Mouse (Mus musculus): ENCODE data around the gene Kcnip4.

Gene Kcnip4

DNA sequence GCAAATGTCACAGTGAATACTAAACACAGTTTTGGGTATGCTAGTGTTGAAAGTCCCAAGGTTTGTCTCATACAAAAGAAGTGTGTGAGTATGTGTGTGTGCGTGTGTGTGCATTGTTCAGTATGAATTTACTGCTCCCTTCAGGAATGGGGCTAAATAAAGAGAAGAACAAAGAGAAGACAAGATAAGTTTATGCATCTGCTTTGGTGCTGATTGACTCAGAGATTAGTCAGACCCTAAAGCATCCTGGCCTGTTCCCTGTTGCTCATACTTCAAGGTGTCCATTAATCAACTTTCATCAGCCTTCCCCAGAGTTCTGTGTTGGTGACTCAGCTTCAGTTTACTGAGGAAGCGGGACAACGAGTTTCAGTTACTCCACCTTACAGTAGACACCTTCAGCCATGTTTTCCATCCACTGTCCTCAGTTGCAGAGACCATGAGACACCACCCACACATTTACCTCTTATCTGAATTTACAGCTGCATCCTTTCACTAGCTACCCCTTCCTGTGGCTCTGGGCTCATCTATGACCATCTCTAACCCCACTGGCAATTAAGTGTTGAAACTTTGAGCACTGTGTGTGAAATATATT lies 960.6 kb downstream of the Kcnip4 start:
- DNase-seq (ENCODE audit: low read depth) = peak; percentile 67

DNA sequence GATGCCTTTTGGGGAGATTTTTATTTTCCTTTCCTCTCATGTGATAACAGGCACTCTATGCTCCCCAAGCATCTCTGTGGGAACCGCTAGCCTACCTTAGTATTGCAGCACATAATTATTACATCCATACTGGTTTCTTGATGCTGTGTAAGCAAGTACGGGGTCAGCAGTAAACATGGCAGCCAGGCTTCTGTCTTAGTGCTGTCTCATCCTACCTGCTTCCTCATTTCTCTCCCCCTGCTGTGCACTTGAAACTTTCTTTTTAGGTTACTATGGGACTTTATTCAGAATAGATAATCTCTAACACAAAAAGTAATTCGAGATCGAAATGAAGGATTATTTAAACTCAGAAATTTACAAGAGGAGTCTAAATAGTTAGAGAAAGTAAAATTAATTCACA lies 973.0 kb downstream of the Kcnip4 start:
- no peak for DNase-seq (ENCODE audit: low read depth)

DNA sequence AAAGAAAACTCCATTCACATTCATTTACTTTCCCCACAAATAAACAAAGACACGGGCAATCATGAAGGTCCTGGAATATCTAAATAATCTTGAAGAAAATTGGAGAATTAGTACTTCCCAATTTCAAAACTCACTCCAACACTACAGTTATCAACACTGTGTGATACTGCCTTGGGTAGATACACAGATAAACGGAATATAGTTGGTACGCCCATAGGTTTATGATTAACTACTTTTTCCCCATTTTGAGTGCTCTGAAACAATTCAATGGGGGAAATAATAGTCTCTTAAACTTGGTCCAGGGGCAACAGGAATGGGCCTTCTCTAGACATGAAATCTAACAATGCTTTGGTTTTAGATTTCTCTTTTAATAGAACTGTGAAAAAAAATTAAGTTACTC lies 978.9 kb downstream of the Kcnip4 start:
- no peak for DNase-seq (ENCODE audit: low read depth)

DNA sequence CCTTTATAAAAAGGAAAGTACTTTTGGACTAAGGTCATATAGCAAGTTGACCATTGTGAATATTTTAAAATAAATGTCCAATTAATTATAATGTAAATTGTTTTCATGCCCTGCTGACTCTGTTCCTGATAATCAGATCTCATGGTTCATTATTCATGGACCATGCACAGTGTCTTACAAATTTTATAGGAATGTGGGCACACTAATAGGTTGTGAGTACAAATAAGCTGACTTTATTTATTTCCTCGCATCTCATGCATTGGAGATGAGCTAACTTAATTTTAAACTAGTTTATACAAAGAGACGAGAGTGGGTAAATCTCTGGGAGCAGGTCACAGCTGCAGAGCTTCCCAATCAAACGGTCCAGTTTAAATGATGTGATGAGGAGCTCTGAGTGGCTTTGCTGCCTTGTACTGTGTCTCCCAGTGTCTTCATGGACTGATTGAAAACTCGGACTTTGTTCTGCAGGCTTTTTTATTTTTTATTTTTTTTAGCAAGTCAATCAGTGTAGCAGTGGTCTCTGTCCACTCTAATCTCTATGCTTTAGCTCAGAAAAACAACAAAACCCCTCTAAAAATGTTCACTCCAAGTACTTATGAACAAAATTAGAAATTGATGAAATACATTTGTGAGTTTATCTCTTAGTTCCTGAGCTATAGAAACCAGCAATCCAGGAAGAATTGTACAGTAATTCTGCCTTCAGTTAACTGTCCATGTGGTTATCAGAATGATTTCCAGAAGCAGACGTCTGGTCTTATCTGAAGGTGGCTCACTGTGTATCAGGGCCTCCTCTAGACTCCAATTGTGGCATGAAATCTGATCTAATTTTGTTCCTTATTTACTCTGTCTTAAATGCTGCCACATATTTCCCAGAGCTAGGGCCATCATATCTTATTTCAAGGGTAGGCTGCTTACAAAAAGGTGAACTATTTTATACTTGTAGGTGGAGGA lies 979.6 kb downstream of the Kcnip4 start:
- no peak for DNase-seq (ENCODE audit: low read depth)

DNA sequence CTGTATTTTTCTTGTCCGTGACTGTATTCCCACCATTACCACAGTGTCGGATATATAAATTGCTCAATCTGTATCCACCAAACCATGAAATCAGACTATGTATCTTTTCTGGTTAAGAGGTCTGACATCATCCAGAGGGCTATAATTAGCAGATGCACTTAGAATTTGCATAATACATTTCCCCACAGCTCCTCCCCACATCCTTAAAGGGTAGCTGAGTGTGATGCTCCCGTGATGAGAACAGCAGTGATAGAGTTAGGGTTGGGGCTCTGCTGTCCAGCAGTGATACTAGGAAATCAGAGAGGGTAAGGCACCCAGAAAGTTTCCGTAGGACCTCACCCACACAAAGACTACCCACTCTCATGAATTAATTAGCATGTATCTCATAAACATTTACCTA lies 1006.7 kb downstream of the Kcnip4 start:
- DNase-seq (ENCODE audit: low read depth) = peak; percentile 2

DNA sequence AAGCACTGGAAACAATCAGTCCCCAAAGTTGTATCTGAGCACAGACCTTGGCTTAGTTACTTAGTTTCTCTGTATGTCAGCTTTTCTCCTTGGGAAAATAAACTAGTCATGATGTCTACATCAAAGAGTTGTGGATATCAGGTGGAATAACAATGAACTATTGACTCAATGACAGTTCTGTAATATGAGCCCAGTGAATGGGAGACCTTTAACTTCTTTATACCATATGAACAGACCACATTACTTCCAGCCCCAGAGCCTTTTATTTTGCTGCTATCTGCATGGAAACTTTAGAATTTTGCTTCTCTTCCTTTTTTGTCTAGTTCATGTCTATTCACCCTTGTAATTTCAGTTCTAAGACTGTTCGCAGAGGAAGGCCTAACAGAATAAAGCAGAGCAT lies 1011.4 kb downstream of the Kcnip4 start:
- DNase-seq (ENCODE audit: low read depth) = no peak

DNA sequence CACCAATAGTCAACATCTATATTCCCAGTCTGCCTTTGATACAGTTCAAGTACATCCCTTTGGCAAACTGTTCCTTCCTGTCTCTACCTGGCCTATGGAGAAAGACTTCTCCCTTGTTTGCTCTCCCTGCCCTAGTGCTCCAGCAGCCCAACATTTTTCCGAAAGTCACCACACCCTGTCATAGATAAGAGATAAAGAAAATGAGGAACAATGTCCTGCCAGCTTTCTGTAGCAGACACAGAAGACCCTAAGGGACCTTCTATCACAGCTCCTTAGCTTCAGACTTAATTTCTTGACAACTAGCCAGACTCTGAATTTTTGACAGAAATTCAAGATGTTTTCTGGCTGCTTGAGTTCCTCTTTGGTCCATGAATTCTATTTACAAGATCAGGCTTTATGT lies 1013.4 kb downstream of the Kcnip4 start:
- DNase-seq (ENCODE audit: low read depth) = no peak

DNA sequence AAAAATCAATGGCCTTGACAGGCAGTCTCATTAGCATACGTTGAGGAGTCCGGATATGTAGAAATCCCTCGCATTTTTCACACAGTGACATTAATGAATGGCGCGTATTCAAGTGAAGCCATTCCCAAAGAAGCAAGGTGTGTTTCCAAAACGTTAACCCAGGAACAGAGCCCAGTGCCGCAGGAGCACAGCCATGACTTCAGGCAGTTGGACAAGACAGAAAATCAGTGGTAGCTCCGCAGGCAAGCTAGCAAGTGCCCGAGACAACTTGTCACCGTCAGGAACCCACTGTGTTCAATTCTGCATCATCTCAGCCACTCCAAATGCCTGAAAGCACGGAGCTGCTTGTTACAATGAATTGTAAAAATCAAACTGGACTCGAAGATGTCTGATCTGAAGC lies 1014.5 kb downstream of the Kcnip4 start:
- no peak for DNase-seq (ENCODE audit: low read depth)

DNA sequence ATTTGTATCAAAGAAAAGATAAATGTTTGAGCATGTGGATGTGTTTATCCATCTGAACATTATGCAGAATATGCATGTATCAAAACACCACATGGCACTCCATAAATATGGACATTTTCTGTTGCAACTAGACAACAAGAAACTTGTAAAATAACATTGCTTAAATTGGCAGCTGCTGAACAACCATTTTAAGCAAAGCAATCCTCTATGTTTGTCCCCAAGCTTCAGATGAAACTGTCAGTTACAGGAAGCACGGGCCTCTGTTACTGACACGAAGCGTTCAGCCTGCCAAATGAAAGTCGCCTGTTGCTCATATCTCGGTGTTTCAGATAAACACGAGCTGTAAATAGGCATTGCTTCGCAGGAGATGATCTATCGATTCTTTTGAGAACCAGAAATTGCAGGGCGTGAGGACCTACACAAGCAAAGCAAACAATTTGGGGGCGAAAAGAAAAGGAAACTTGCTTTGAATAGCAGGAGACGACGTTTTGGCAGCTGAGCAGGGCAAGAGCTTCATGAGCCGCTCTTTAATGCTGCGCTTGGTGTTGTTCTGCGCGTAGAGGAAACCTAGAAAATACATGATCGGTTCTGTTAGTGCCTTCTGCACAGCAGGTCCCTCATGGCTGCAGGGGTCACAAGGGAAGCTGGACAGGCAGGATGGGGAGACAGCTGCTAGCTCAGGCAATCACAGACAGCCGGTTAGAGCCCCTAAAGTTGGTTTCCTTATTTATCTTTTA lies 1015.3 kb downstream of the Kcnip4 start:
- DNase-seq (ENCODE audit: low read depth) = no peak

DNA sequence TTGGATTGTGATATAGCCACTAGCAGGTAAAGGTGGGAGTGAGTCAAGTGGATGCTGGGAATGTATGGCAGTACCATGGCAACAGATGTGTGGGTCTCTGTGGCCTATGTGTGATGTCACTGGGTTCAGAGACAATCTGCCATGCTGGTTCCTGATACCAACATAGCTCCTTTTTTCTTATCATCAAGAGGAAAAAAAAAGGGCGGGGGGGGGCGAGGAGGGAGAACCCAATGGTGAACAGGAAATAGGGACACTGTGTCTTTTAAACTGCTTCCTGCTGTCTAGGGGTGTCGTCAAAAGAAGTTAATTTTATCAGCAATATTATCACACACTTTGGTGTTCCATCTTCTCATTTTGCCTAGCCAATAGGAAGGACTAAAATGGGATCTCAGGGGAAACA lies 1021.6 kb downstream of the Kcnip4 start:
- no peak for DNase-seq (ENCODE audit: low read depth)

DNA sequence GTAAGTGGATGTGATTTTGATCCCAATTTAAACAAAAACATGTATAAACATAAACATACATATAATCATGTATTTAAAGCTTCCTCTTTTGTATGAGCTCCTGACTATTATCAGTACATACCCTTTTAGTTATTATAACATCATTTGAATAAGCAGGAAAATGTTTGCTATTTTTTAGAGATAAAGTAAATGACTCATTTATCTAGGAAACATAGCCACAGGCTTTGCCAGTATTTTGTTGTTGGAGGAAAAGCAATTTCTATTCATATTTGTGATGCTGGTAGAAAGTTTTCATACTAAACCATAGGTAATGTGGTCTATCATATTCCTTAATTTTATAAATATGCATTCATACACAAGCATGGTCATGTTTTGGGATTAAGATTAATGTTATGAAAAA lies 1022.3 kb downstream of the Kcnip4 start:
- DNase-seq (ENCODE audit: low read depth) = no peak

DNA sequence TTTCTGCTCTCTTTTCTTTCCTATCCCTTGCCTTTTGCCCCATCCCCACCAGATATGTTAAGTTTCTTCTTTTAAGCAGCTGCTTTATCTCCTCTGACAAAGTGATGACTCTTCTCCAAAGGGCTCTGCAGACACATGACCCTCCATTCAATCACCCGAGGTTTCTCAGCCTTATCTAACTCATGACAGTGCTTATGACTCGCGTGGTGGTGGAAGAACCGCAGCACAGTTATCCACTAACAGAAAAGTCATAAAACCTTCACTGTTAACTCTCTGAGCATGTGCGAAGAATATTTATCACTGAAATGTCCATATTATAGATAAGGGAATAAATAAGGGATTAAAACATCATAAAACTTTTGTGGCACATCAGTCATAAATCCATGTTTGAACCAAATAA lies 1024.5 kb downstream of the Kcnip4 start:
- DNase-seq (ENCODE audit: low read depth) = peak; percentile 27

DNA sequence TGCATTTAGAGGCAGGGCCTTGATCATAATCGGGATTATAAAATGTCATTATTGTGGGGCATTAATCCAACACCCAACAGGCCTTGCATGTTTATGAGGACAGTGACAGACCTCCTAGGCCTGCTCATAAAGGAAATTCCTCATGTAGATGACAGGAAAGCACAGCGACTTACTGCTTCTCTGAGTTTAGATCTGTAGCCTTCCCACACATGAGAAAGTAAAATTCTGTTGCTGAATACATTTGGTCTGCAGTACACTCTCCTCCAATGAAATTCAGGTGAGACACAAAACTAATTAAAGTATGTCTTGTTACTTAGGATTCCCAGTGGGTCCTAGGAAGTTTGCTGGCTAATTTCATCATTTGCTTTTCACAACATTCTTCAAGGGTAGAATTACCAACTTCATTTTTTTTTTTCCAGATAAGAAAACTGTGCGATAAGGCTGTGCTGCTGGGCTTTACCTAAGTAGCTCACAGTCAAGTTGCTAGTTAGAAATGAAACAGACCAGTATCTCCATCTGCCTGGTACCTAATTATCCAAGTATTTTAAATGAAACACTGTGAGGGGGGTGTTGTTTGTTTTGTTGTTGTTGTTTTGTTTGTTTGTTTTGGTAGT lies 1033.7 kb downstream of the Kcnip4 start:
- DNase-seq (ENCODE audit: low read depth) = no peak

DNA sequence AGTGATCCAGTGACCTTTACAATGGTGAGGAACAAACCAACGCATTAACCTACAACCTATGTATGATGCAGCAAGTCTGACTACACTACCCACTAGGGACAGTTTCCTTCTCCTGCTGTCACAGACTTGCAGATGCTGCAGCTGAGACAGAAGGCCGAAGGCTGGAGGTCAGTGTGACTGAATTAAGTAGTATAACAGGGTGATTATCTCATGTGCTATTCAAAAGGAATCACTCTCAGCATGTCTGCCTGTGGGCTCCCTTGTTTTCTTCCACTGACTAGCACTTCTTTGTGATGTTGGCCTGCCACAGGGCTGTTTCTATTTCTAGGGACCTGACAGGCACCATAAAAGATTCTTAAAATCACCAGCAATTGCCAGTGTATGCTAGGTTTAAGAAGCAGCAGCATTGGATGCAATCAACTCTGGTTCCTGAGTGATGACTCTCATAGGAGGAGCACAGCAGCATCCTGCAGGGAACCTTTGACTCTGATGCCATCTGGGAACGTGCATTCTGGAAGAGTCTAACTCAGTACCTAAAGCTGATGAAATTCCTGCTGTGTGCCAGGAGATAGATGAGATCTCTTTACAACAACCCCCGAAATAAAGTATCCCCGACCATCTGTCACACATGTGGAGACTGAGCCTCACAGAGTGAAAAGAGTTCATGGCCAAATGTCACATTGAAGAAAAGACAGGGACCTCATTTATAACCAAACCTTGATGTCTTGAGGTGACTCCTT lies 1035.0 kb downstream of the Kcnip4 start:
- no peak for DNase-seq (ENCODE audit: low read depth)

DNA sequence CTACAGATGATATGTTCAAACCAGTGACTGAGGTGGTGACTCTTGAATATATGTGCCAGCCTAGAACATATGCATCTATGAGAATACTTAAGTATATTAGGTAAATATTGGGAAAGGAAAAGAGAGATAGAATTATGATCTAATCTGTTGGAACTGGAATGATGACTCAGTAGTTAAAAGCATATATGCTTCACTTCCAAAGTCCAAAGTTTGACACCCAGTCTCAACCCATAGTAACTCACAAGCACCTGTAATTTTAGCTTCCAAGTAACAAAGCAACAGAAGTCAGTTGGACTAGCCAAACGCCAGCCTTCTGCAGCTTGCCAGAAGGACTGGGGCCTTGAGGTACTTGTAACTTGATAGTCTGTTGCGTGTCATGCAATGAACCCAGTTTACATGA lies 1041.6 kb downstream of the Kcnip4 start:
- DNase-seq (ENCODE audit: low read depth) = no peak

DNA sequence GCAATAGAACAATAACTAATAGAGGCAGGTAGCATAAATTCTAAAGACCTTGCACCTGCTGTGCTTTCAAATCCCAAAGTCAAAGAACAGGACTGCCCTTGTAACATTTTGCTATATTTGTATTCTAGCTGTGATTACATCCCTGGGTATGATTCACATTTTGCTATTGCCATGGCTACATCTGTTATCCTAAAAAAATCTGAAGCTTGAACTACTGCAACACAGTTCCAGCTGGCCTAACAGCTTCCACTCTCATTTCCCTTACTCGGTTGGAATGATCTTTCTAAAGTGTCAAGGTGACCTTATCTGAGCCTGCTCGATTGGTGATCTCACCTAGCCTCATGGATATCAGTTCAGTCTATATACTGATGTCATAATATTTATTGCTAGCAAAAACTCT lies 1064.5 kb downstream of the Kcnip4 start:
- DNase-seq (ENCODE audit: low read depth) = no peak

DNA sequence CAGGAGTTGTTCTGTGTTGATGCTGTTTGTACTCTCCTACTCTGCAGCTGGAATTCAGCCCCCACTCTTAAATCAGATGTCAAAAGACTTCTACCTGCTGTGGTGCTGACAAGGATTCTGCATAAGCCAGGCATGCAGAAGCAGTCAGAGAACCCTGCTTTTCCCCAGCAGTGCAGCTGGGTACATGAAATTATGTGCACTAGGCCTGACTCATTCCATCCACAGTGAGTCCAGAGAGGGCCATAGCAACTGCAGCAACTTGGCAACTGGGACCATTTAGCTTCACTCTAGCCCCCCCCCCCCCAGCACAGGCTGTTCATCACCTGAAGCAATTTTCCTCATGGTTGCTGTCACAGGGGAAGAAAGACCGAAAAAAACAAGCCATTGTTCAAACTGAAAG lies 1075.8 kb downstream of the Kcnip4 start:
- no peak for DNase-seq (ENCODE audit: low read depth)

DNA sequence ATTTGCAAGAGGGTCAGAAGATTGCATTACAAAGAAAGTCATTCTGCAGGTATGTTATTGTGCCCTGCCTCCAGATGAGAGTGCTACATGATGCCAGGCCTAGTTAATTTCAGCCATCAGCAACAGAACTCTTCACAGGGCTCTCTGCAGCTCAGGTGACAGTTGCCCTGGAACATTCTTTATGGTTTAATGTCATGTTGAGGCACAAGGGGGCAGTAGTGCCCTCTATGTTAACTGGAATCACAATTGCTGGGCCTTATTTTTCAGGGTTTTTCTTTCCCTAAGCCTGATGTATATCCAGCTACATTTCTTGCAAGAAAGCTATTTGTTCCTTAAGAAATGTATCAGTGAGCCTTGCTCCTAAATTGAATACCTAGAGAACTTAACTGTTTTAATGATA lies 1094.2 kb downstream of the Kcnip4 start:
- DNase-seq (ENCODE audit: low read depth) = peak; percentile 39

DNA sequence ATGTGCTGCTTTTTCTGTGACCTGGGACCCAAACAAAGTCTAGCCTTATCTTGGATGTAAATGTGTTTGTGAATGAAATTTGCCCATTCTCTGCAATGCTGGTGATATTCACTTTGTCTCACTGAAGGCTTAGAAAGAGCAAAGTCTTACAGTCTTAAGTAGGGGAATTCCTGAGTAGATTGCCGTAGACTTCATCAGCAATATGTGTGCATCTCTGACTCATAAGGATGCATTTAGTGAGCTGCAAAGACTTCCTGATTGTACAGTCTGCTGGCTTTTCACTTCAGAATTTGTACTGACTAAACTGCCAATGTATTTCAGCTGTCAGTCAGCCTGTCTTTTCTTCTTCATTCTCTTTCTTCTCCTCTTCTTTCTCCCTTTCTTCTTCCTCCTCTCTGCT lies 1102.8 kb downstream of the Kcnip4 start:
- no peak for DNase-seq (ENCODE audit: low read depth)

DNA sequence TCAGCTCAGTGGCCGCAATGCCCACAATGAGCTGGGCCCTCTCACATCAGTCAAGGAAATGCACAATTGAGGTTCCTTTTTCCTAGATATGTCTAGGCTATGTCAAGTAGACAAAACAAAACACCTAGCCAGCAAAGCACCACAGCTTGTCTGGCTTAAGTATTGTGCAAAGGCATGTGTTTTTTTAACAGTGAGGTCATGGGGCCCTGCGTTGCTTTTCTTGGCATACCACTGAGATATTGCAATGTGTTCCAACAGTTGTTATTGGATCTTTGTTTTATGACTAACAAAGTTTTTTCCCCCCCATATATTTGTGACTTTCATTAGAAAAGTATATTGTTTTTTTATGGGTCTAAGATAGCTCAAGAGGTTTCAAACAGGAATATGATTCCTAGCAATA lies 1105.0 kb downstream of the Kcnip4 start:
- no peak for DNase-seq (ENCODE audit: low read depth)

DNA sequence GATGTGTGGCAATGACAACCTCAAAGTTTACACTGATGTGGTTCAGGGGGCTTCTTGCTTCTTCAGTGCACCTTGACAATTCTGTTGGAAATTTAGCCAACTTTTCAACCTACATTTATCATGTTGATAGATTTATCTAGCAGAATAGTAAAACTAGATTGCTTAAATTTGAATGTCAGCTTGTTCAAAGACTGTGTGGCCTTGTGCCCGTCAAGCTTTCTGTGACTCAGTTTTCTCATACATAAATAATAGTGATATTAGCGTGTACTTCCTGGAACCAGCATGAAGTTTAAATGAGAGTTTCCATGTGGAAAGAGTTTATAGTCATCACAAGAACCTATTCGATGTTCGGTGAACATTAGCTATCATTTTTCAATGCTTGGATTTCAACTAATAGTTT lies 1112.4 kb downstream of the Kcnip4 start:
- no peak for DNase-seq (ENCODE audit: low read depth)

DNA sequence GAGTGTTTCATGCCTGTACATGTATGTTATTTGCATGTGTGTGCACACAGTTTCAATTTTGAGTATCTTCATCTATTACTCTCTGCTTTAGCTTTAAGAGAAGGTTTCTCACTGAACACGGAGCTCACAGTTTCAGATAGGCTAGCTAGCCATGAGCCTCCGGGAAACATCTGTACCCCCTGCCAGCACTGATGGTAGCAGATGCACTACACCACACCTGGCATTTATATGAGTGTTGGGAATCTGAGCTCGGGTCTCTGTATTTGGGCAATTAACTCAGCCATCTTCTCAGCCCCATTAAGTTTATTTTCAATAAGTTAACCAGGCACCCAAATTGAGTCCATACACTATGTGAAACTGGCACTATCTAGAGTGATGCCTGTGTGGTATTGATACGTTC lies 1113.2 kb downstream of the Kcnip4 start:
- no peak for DNase-seq (ENCODE audit: low read depth)

All from 416B (cell line).